Mouse (Mus musculus): ENCODE results near the gene Supt6. TPM values are rescaled to one million over a fixed set of nuclear protein-coding genes. Genes with fewer than 3 reads are reported as not detected.
"Not testable (repeated sequence)": the region's sequence is repeated elsewhere in the genome, so short reads cannot be mapped to it uniquely, and the experiment has no call there.

Supt6 gene
- 27.8 and 28.5 TPM in 2 replicates for polyA plus RNA-seq (2015; fragmentation: Nextera tagmentation; extraction: Ambion mirVana)

DNA sequence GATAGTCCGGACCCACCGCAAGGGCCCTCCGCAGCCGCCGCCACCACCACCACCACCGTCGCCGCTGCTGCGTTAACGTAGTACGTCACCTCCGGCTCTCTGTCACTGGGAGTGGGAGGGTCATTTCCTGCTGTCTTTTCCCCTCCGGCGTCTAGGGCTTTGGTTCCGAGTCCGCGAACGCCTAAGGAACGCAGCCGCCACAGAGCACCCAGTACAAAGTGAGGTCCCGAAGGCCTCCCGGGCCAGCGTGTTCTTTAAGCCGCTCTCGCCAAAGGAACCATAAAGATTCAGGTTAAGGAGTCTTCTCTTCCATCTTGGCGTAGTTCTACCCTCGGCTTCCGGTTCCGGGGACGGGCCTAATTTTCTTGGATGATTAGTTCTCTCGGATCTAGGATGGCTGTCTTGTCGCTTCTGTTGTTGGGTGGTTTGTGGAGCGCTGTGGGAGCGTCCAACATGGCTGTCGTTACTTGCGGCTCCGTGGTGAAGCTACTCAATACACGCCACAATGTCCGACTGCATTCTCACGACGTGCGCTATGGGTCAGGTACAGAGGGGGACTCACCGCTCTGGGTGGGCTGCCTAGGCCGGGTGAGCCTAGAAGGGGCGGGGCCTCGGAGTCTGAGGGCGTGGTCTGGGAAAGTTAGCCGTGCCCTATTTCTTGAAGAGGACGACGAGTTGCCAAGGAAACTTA lies at the start of gene Supt6, which contains the start of gene Sdf2:
Gene Supt6, minus strand, starts transcription at position 361 of the 691 bp plus-strand sequence.
Gene Sdf2, plus strand, starts transcription at position 120 of the 691 bp plus-strand sequence.
- H3K4me2 ChIP-seq (replicated peaks): peak within 1 kb of the TSS; percentile 70
- peak within 1 kb of the TSS; percentile 98 for H3K27ac ChIP-seq (replicated peaks)
- peak within 1 kb of the TSS; percentile 84 for H3K9ac ChIP-seq
- peaks cover 35% of the 10 kb centered on the region for H3K4me1 ChIP-seq
- peak within 1 kb of the TSS; percentile 97 for H3K4me3 ChIP-seq (replicated peaks)
- under 1% methylated on average over 50 of the region's 50 CpGs for WGBS
- H3K27me3 ChIP-seq: no peaks in the 10 kb centered on the region
- H3K36me3 ChIP-seq: peaks cover 6% of the 10 kb centered on the region
- peak; percentile 91 for ATAC-seq (ENCODE audit: insufficient number of reproducible peaks, low FRiP score, low TSS enrichment, low read depth)
- H3K9me3 ChIP-seq (replicated peaks): no peaks in the 10 kb centered on the region

DNA sequence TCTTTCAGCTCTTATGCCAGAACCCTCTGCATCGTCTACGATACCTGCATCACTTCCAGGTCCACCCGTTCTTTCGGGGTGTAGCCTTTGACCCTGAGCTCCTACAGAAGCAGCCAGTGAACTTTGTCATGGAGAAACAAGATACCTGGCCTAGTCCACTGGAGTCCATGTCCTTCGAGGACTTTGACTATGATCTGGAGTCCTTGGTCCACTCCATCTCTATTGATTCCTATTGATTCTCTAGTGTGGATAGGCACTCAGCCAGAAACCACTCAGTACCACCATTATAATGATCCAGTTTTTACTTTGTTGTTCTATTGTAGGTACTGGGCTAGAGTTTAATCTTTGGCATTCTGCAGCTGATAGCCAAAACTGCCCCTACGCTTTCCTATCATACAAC lies 48.8 kb upstream of the Supt6 start:
- Histone ChIP-seq H3K4me1 (no peaks in the 10 kb centered on the region), H3K4me3 (replicated peaks) (no peak overlapping the region), H3K9ac (no peak overlapping the region), H3K27me3 (no peaks in the 10 kb centered on the region), H3K27ac (replicated peaks) (no peak overlapping the region), H3K36me3 (peaks cover 33% of the 10 kb centered on the region), H3K4me2 (replicated peaks) (no peak overlapping the region), H3K9me3 (replicated peaks) (no peaks in the 10 kb centered on the region)
- WGBS: 90% methylated on average over 6 of the region's 6 CpGs
- no peak for ATAC-seq (ENCODE audit: insufficient number of reproducible peaks, low FRiP score, low TSS enrichment, low read depth)

DNA sequence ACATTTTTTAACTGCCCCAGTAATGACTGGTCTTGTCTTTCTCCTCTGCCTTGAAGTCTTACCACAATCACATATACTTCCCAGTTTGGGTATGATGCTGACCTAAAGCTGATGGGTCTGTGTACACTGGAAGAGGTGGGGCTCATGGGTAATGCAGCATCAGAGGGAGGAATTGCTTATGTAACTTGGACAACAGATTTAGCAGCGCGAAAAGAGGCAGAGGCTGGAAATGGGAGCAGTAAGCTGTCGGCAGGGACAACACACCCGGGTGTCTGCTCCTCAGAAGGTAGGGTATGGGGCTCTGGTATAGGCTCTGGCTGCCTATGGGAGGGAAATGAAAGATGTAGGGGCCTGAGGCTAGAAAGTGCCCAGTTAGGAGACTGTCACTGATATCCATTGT lies 44.9 kb upstream of the Supt6 start, which contains the start of gene BC030499:
Gene BC030499, plus strand, starts transcription at position 188 of the 400 bp plus-strand sequence.
- Histone ChIP-seq H3K9me3 (replicated peaks) (no peaks in the 10 kb centered on the region), H3K4me2 (replicated peaks) (no peak within 1 kb of the TSS), H3K36me3 (peaks cover 69% of the 10 kb centered on the region), H3K4me1 (no peaks in the 10 kb centered on the region), H3K27ac (replicated peaks) (no peak within 1 kb of the TSS), H3K4me3 (replicated peaks) (no peak within 1 kb of the TSS), H3K9ac (no peak within 1 kb of the TSS), H3K27me3 (no peaks in the 10 kb centered on the region)
- 96% methylated on average over 4 of the region's 4 CpGs for WGBS
- ATAC-seq (ENCODE audit: insufficient number of reproducible peaks, low FRiP score, low TSS enrichment, low read depth): no peak

DNA sequence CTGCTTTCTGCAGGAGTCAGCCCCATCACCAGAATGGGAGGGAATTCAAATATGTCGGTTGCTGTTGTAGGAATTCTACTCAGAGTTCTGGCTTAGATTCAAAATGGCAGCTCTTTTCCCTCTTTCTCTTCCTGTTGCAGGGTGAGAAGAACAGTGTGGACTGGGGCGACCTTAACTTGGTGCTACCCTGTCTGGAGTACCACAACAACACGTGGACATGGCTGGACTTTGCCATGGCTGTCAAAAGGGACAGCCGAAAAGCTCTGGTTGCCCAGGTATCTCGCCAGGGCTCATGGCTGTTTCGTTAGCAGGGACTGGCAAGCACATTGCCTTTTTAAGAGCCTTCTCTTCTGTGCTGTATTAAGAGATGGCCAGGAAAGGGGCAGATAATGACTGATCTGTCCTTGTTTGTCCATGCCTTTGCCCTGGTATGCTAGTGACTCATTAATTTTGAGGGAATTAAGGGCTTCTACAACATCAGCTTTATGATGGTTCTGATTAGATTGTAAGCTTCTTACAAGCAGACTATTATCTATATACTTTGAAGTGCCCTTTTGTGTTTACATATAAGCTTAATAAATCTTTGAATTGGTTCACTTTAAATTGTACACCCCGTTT lies 43.5 kb upstream of the Supt6 start:
- Histone ChIP-seq H3K27ac (replicated peaks) (no peak overlapping the region), H3K4me2 (replicated peaks) (no peak overlapping the region), H3K9ac (no peak overlapping the region), H3K36me3 (peaks cover 83% of the 10 kb centered on the region), H3K4me1 (no peaks in the 10 kb centered on the region), H3K27me3 (no peaks in the 10 kb centered on the region), H3K4me3 (replicated peaks) (no peak overlapping the region), H3K9me3 (replicated peaks) (no peaks in the 10 kb centered on the region)
- WGBS: 93% methylated on average over 7 of the region's 7 CpGs
- ATAC-seq (ENCODE audit: insufficient number of reproducible peaks, low FRiP score, low TSS enrichment, low read depth): no peak

DNA sequence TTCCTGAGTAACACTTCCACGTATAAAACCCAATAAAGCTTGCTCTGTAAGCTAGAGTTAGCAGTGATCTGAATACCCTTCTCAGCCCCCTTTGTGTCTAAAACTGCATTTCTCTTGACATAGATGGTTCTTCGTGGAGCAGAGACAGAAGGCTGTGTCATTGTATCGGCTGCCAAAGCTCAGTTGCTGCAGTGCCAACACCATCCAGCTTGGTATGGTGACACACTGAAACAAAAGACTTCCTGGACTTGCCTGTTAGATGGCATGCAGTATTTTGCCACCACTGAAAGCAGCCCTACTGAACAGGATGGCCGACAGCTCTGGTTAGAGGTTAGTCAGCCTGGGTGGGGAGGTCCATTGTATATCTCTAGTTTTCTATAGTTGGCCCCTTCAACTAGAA lies 33.8 kb upstream of the Supt6 start:
- Histone ChIP-seq H3K4me1 (no peaks in the 10 kb centered on the region), H3K27ac (replicated peaks) (no peak overlapping the region), H3K9ac (no peak overlapping the region), H3K4me3 (replicated peaks) (no peak overlapping the region), H3K4me2 (replicated peaks) (no peak overlapping the region), H3K36me3 (peaks cover 93% of the 10 kb centered on the region), H3K9me3 (replicated peaks) (no peaks in the 10 kb centered on the region), H3K27me3 (no peaks in the 10 kb centered on the region)
- ATAC-seq (ENCODE audit: insufficient number of reproducible peaks, low FRiP score, low TSS enrichment, low read depth): no peak
- WGBS: 88% methylated on average over 4 of the region's 4 CpGs

DNA sequence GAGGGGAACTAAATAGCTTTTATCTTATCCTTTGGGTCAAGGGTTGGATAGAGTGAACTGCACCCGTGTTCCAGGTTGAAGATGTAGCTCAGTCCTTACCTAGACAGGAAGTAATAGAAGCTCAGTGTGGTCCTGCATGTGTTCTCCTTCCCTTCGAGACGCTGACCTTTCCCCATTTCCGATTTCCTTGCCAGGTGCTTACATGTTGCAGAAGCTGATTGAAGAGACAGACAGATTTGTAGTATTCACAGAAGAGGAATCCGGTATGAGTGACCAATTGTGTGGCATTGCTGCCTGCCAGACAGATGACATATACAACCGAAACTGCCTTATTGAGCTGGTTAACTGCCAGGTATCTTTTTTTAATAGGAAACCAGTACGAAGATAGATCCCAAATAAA lies 33.1 kb upstream of the Supt6 start:
- H3K36me3 ChIP-seq: peaks cover 94% of the 10 kb centered on the region
- no peaks in the 10 kb centered on the region for H3K4me1 ChIP-seq
- no peaks in the 10 kb centered on the region for H3K27me3 ChIP-seq
- no peak overlapping the region for H3K27ac ChIP-seq (replicated peaks)
- H3K9ac ChIP-seq: no peak overlapping the region
- H3K4me2 ChIP-seq (replicated peaks): no peak overlapping the region
- no peak overlapping the region for H3K4me3 ChIP-seq (replicated peaks)
- WGBS: 88% methylated on average over 7 of the region's 7 CpGs
- no peak for ATAC-seq (ENCODE audit: insufficient number of reproducible peaks, low FRiP score, low TSS enrichment, low read depth)
- no peaks in the 10 kb centered on the region for H3K9me3 ChIP-seq (replicated peaks)

DNA sequence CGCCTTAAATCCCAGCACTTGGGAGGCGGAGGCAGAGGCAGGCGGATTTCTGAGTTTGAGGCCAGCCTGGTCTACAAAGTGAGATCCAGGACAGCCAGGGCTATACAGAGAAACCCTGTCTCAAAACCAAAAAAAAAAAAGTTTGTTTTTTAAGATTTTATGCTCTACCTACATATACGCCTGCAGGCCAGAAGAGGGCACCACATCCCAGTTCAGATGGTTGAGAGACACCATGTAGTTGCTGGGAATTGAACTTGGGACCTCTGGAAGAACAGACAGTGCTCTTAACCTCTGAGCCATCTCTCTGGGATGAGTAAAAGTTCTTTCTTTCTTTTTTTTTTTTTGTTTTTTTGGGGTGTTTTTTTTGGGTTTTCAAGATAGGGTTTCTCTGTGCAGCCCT lies 30.4 kb upstream of the Supt6 start:
- not testable (repeated sequence) for ATAC-seq (ENCODE audit: insufficient number of reproducible peaks, low FRiP score, low TSS enrichment, low read depth); H3K27ac ChIP-seq (replicated peaks); H3K9me3 ChIP-seq (replicated peaks); H3K4me1 ChIP-seq; H3K9ac ChIP-seq; H3K27me3 ChIP-seq; H3K4me3 ChIP-seq (replicated peaks); H3K4me2 ChIP-seq (replicated peaks)
- peaks cover 98% of the 10 kb centered on the region for H3K36me3 ChIP-seq
- 93% methylated on average over 4 of the region's 4 CpGs for WGBS

DNA sequence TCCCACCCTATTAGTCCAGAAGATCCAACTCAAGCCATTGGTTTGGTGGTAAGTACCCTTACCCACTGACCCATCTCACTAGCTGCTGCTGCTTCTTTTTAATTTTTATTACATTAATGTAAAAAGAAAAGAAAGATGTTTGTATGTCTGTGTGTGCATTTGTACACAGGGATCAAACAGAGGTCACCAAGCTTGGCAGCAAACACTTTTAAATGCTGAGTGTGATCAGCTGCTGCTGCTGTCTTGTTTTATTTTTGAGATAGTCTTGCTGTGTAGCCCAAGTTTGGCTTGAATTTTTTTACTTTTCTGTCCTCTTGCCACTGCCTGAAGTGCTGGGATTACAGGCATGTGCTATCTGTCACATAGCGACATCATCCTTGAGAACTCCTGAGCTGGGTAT lies 29.8 kb upstream of the Supt6 start:
- no peak for ATAC-seq (ENCODE audit: insufficient number of reproducible peaks, low FRiP score, low TSS enrichment, low read depth)
- Histone ChIP-seq H3K27me3 (no peaks in the 10 kb centered on the region), H3K36me3 (peaks cover 97% of the 10 kb centered on the region), H3K4me2 (replicated peaks) (no peak overlapping the region), H3K9me3 (replicated peaks) (no peaks in the 10 kb centered on the region), H3K4me1 (no peaks in the 10 kb centered on the region), H3K27ac (replicated peaks) (no peak overlapping the region), H3K4me3 (replicated peaks) (no peak overlapping the region), H3K9ac (no peak overlapping the region)
- WGBS: 97% methylated on average over 1 of the region's 1 CpGs

DNA sequence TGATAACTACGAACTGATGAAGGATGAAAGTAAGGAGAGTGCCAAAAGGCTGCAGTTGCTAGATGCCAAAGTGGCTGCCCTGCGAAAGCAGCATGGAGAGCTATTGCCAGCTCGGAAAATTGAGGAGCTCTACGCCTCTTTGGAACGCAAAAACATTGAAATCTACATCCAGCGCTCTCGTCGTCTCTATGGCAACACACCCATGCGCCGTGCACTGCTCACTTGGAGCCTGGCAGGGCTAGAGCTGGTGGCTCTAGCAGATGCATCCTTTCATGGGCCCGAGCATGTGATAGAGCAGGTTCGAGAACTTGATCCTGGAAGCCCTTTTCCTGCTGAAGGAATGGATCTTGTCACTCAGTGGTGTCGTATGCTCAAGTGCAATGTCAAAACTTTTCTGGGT lies 26.2 kb upstream of the Supt6 start:
- H3K36me3 ChIP-seq: peaks cover 92% of the 10 kb centered on the region
- ATAC-seq (ENCODE audit: insufficient number of reproducible peaks, low FRiP score, low TSS enrichment, low read depth): no peak
- no peaks in the 10 kb centered on the region for H3K9me3 ChIP-seq (replicated peaks)
- H3K27ac ChIP-seq (replicated peaks): no peak overlapping the region
- 88% methylated on average over 13 of the region's 13 CpGs for WGBS
- H3K27me3 ChIP-seq: no peaks in the 10 kb centered on the region
- no peak overlapping the region for H3K4me3 ChIP-seq (replicated peaks)
- no peak overlapping the region for H3K4me2 ChIP-seq (replicated peaks)
- H3K4me1 ChIP-seq: no peaks in the 10 kb centered on the region
- H3K9ac ChIP-seq: no peak overlapping the region

DNA sequence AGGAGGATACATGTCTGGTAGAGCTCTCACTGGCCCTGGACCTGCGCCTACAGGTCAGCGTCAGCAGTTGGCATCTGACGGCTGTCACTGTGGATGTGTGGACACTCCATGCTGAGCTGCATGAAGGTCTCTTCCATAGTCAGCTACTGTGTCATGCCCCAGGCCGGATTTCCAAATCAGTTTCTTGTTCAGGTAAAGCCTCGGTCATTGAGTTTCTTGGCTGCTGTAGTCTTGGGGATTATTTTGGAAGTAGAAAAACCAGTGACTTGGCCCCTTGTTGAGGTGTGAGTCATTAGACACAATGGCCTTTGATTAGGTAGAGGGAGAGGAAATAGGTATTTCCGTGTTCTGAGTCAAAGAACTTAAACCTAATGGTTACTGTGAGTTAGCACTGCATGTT lies 19.8 kb upstream of the Supt6 start:
- Histone ChIP-seq H3K4me3 (replicated peaks) (no peak overlapping the region), H3K9ac (no peak overlapping the region), H3K4me1 (peaks cover 9% of the 10 kb centered on the region; the same call in 1 of the 2 replicates), H3K9me3 (replicated peaks) (no peaks in the 10 kb centered on the region), H3K27ac (replicated peaks) (no peak overlapping the region), H3K36me3 (peaks cover 64% of the 10 kb centered on the region), H3K27me3 (no peaks in the 10 kb centered on the region), H3K4me2 (replicated peaks) (no peak overlapping the region)
- ATAC-seq (ENCODE audit: insufficient number of reproducible peaks, low FRiP score, low TSS enrichment, low read depth): no peak
- 93% methylated on average over 6 of the region's 6 CpGs for WGBS

DNA sequence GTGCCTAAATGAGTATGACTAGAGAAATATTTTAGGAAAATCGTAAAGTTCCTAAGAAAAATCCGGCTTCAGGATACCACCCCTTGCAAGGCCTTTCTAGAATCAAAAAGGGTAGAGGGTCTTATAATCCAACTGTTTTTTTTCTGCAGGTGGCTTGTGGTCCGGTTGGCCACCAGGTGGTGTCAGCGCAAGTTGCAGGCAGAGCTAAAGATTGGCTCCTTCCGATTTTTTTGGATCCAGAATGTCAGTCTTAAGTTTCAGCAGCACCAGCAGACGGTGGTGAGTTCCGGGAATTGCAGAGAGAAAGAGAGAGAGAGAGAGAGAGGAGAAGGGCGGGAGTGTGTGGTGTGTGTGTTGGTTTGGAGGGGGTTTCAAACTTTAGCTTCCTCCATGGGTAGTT lies 16.8 kb upstream of the Supt6 start:
- WGBS: 3% methylated on average over 8 of the region's 8 CpGs
- H3K27me3 ChIP-seq: peaks cover 4% of the 10 kb centered on the region; the same call in 1 of the 2 replicates
- ATAC-seq (ENCODE audit: insufficient number of reproducible peaks, low FRiP score, low TSS enrichment, low read depth): no peak
- H3K27ac ChIP-seq (replicated peaks): 0 out of 2 replicates have a peak overlapping the region, but pooled peaks have one; percentile 1
- no peaks in the 10 kb centered on the region for H3K9me3 ChIP-seq (replicated peaks)
- no peak overlapping the region for H3K9ac ChIP-seq
- peaks cover 9% of the 10 kb centered on the region; the same call in 1 of the 2 replicates for H3K4me1 ChIP-seq
- H3K36me3 ChIP-seq: peaks cover 38% of the 10 kb centered on the region
- peak overlapping the region; percentile 94 for H3K4me3 ChIP-seq (replicated peaks)
- peak overlapping the region; percentile 76 for H3K4me2 ChIP-seq (replicated peaks)
